Mouse (Mus musculus): Measurements from ENCODE around the gene Nfib. TPM values are rescaled to one million over a fixed set of nuclear protein-coding genes. Genes with fewer than 3 reads are reported as not detected.

The Nfib gene
- polyA plus RNA-seq, 1 experiment from 2014 or later: 13.5 TPM

- no peak for ATAC-seq
- H3K9ac ChIP-seq (ENCODE audit: low read depth, low read length): no peak overlapping the region
- no peaks in the 10 kb centered on the region for H3K36me3 ChIP-seq (ENCODE audit: control insufficient read depth, insufficient read depth)
- H3K9me3 ChIP-seq (ENCODE audit: control insufficient read depth): no peaks in the 10 kb centered on the region
- H3K27ac ChIP-seq (ENCODE audit: low read depth, low read length): no peak overlapping the region
- H3K4me3 ChIP-seq (ENCODE audit: low read depth, low read length): no peak overlapping the region
- 78% methylated on average over 8 of the region's 8 CpGs for WGBS
- no peak overlapping the region for H3K4me2 ChIP-seq (replicated peaks; ENCODE audit: low read depth)
- no peak for TF ChIP-seq CTCF (IDR thresholded peaks at IDR 0.05; ENCODE audit: low read depth)
- H3K4me1 ChIP-seq (replicated peaks; ENCODE audit: control insufficient read depth, insufficient read depth, low read length): no peaks in the 10 kb centered on the region
- no peaks in the 10 kb centered on the region for H3K27me3 ChIP-seq (replicated peaks; ENCODE audit: control insufficient read depth, insufficient read depth, low read length)
Observed at GRCm38 (mm10) chr4:82624285-82625045, 81.1 kb downstream of the Nfib start.

GRCm38 (mm10) chr4:82623835-82624234, 81.7 kb downstream of the Nfib start:
- no peak for TF ChIP-seq CTCF (IDR thresholded peaks at IDR 0.05; ENCODE audit: low read depth)
- Histone ChIP-seq H3K4me3 (ENCODE audit: low read depth, low read length) (no peak overlapping the region), H3K9ac (ENCODE audit: low read depth, low read length) (no peak overlapping the region), H3K4me1 (replicated peaks; ENCODE audit: control insufficient read depth, insufficient read depth, low read length) (no peaks in the 10 kb centered on the region), H3K4me2 (replicated peaks; ENCODE audit: low read depth) (no peak overlapping the region), H3K27ac (ENCODE audit: low read depth, low read length) (no peak overlapping the region), H3K9me3 (ENCODE audit: control insufficient read depth) (no peaks in the 10 kb centered on the region), H3K36me3 (ENCODE audit: control insufficient read depth, insufficient read depth) (no peaks in the 10 kb centered on the region), H3K27me3 (replicated peaks; ENCODE audit: control insufficient read depth, insufficient read depth, low read length) (no peaks in the 10 kb centered on the region)
- 66% methylated on average over 4 of the region's 4 CpGs for WGBS
- ATAC-seq: no peak

DNA sequence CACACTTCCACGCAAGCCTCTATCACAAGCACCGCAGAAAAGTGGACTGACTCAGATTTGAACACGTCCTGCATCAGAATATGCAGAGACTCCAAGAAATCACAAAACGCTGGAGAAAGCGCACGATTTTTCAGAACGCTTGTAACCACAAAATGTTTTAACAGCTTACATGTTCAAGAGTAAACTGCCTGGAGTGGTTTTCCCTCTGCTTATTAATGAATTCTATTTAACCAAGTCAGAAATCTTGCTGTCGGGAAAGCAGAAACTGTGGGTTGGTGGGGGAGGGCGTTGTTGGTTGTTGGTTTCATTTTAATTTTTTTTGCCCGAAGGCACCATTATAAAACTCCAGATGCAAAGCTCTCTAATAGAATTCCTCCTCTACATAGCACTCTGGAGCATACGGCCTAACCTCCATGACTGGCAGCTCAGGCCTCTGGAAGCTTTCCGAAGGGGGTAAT, 82.4 kb downstream of the Nfib start:
- Histone ChIP-seq H3K4me3 (ENCODE audit: low read depth, low read length) (no peak overlapping the region), H3K27me3 (replicated peaks; ENCODE audit: control insufficient read depth, insufficient read depth, low read length) (no peaks in the 10 kb centered on the region), H3K9ac (ENCODE audit: low read depth, low read length) (no peak overlapping the region), H3K9me3 (ENCODE audit: control insufficient read depth) (no peaks in the 10 kb centered on the region), H3K4me1 (replicated peaks; ENCODE audit: control insufficient read depth, insufficient read depth, low read length) (no peaks in the 10 kb centered on the region), H3K4me2 (replicated peaks; ENCODE audit: low read depth) (no peak overlapping the region), H3K27ac (ENCODE audit: low read depth, low read length) (no peak overlapping the region), H3K36me3 (ENCODE audit: control insufficient read depth, insufficient read depth) (no peaks in the 10 kb centered on the region)
- 75% methylated on average over 12 of the region's 12 CpGs for WGBS
- no peak for TF ChIP-seq CTCF (IDR thresholded peaks at IDR 0.05; ENCODE audit: low read depth)
- no peak for ATAC-seq

GRCm38 (mm10) chr4:82622321-82622836, 83.2 kb downstream of the Nfib start:
- no peak overlapping the region for H3K4me2 ChIP-seq (replicated peaks; ENCODE audit: low read depth)
- no peak for ATAC-seq
- H3K9me3 ChIP-seq (ENCODE audit: control insufficient read depth): no peaks in the 10 kb centered on the region
- H3K9ac ChIP-seq (ENCODE audit: low read depth, low read length): no peak overlapping the region
- no peak for TF ChIP-seq CTCF (IDR thresholded peaks at IDR 0.05; ENCODE audit: low read depth)
- no peaks in the 10 kb centered on the region for H3K36me3 ChIP-seq (ENCODE audit: control insufficient read depth, insufficient read depth)
- H3K4me1 ChIP-seq (replicated peaks; ENCODE audit: control insufficient read depth, insufficient read depth, low read length): no peaks in the 10 kb centered on the region
- no peak overlapping the region for H3K27ac ChIP-seq (ENCODE audit: low read depth, low read length)
- 9% methylated on average over 3 of the region's 3 CpGs for WGBS
- H3K27me3 ChIP-seq (replicated peaks; ENCODE audit: control insufficient read depth, insufficient read depth, low read length): no peaks in the 10 kb centered on the region
- H3K4me3 ChIP-seq (ENCODE audit: low read depth, low read length): no peak overlapping the region

GRCm38 (mm10) chr4:82619539-82619941, 86.0 kb downstream of the Nfib start:
- ATAC-seq: no peak
- WGBS: 51% methylated on average over 12 of the region's 12 CpGs

DNA sequence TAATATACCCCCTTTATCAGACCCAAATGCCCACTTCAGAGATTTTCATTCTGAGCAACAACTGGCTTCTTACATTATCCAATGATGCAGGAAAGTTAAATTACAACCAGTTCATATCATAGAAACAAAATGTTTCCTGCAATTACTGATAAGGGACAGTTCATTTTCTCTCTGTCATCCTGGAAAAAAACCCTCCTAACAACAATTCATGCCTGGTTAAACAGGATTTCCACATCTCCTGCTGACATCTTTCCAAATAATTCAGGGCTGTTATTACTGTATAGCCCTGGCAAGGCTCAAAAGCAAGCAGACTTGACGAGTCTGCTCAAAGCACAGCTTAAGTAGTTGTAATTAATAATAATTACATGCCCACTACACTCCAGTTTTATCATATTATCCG, 86.5 kb downstream of the Nfib start:
- H3K9me3 ChIP-seq (ENCODE audit: control insufficient read depth): no peaks in the 10 kb centered on the region
- H3K9ac ChIP-seq (ENCODE audit: low read depth, low read length): no peak overlapping the region
- no peak for TF ChIP-seq CTCF (IDR thresholded peaks at IDR 0.05; ENCODE audit: low read depth)
- H3K27ac ChIP-seq (ENCODE audit: low read depth, low read length): no peak overlapping the region
- WGBS: 27% methylated on average over 2 of the region's 2 CpGs
- H3K27me3 ChIP-seq (replicated peaks; ENCODE audit: control insufficient read depth, insufficient read depth, low read length): no peaks in the 10 kb centered on the region
- ATAC-seq: no peak
- H3K36me3 ChIP-seq (ENCODE audit: control insufficient read depth, insufficient read depth): no peaks in the 10 kb centered on the region
- no peaks in the 10 kb centered on the region for H3K4me1 ChIP-seq (replicated peaks; ENCODE audit: control insufficient read depth, insufficient read depth, low read length)
- no peak overlapping the region for H3K4me3 ChIP-seq (ENCODE audit: low read depth, low read length)
- no peak overlapping the region for H3K4me2 ChIP-seq (replicated peaks; ENCODE audit: low read depth)

More at GRCm38 (mm10) chr4:82619539-82619941, 86.0 kb downstream of the Nfib start:
- Histone ChIP-seq H3K27me3 (replicated peaks; ENCODE audit: control insufficient read depth, insufficient read depth, low read length) (no peaks in the 10 kb centered on the region), H3K4me3 (ENCODE audit: low read depth, low read length) (no peak overlapping the region), H3K9ac (ENCODE audit: low read depth, low read length) (no peak overlapping the region), H3K9me3 (ENCODE audit: control insufficient read depth) (no peaks in the 10 kb centered on the region), H3K36me3 (ENCODE audit: control insufficient read depth, insufficient read depth) (no peaks in the 10 kb centered on the region), H3K4me2 (replicated peaks; ENCODE audit: low read depth) (no peak overlapping the region), H3K4me1 (replicated peaks; ENCODE audit: control insufficient read depth, insufficient read depth, low read length) (no peaks in the 10 kb centered on the region), H3K27ac (ENCODE audit: low read depth, low read length) (no peak overlapping the region)
- peak; percentile 61 for TF ChIP-seq CTCF (IDR thresholded peaks at IDR 0.05; ENCODE audit: low read depth)

All from intestine, postnatal 0 days (tissue).